Mouse (Mus musculus): Measurements from ENCODE around the gene Atp8b2. TPM values are rescaled to one million over a fixed set of nuclear protein-coding genes. Genes with fewer than 3 reads are reported as not detected.
A peak's percentile ranks its signal among the peaks of the same experiment; 100 is the strongest.

Gene Atp8b2
- polyA plus RNA-seq, 1 experiment = 30.6 TPM

- WGBS = 82% methylated on average over 8 of the region's 8 CpGs
- Histone ChIP-seq H3K4me1 (ENCODE audit: control insufficient read depth, insufficient read depth, low read length) (peaks cover 1% of the 10 kb centered on the region; the same call in 1 of the 2 replicates), H3K4me3 (replicated peaks; ENCODE audit: control insufficient read depth, low read depth, low read length) (no peak overlapping the region), H3K27ac (ENCODE audit: control insufficient read depth, insufficient read depth, low read depth, low read length, poor library complexity) (no peak overlapping the region)
- no peak for TF ChIP-seq POLR2A (IDR thresholded peaks at IDR 0.05; ENCODE audit: borderline replicate concordance, control insufficient read depth, low read depth, low read length)
- TF ChIP-seq CTCF (IDR thresholded peaks at IDR 0.05; ENCODE audit: control insufficient read depth, insufficient read depth, low read length) = no peak
These were observed 2.2 kb upstream of the Atp8b2 start for GRCm38 (mm10) chr3:89965557-89965956.

- TF ChIP-seq POLR2A (IDR thresholded peaks at IDR 0.05; ENCODE audit: borderline replicate concordance, control insufficient read depth, low read depth, low read length) = no peak
- peak; percentile 60 for TF ChIP-seq CTCF (IDR thresholded peaks at IDR 0.05; ENCODE audit: control insufficient read depth, insufficient read depth, low read length)
- no peak overlapping the region for H3K27ac ChIP-seq (ENCODE audit: control insufficient read depth, insufficient read depth, low read depth, low read length, poor library complexity)
- WGBS = 10% methylated on average over 22 of the region's 22 CpGs
- H3K4me1 ChIP-seq (ENCODE audit: control insufficient read depth, insufficient read depth, low read length) = peaks cover 1% of the 10 kb centered on the region; the same call in 1 of the 2 replicates
- H3K4me3 ChIP-seq (replicated peaks; ENCODE audit: control insufficient read depth, low read depth, low read length) = peak overlapping the region; percentile 73
These were observed 825 bp upstream of the Atp8b2 start for GRCm38 (mm10) chr3:89963926-89964739.

- Histone ChIP-seq H3K27ac (ENCODE audit: control insufficient read depth, insufficient read depth, low read depth, low read length, poor library complexity) (peak overlapping the region; percentile 33), H3K4me3 (replicated peaks; ENCODE audit: control insufficient read depth, low read depth, low read length) (peak overlapping the region; percentile 68), H3K4me1 (ENCODE audit: control insufficient read depth, insufficient read depth, low read length) (peaks cover 1% of the 10 kb centered on the region; the same call in 1 of the 2 replicates)
- TF ChIP-seq POLR2A (IDR thresholded peaks at IDR 0.05; ENCODE audit: borderline replicate concordance, control insufficient read depth, low read depth, low read length) = no peak
- no peak for TF ChIP-seq CTCF (IDR thresholded peaks at IDR 0.05; ENCODE audit: control insufficient read depth, insufficient read depth, low read length)
- 2% methylated on average over 30 of the region's 30 CpGs for WGBS
These were observed 522 bp downstream of the Atp8b2 start for GRCm38 (mm10) chr3:89962751-89963220.

- WGBS = 1% methylated on average over 14 of the region's 14 CpGs
- Histone ChIP-seq H3K4me1 (ENCODE audit: control insufficient read depth, insufficient read depth, low read length) (peaks cover 1% of the 10 kb centered on the region; the same call in 1 of the 2 replicates), H3K27ac (ENCODE audit: control insufficient read depth, insufficient read depth, low read depth, low read length, poor library complexity) (peak overlapping the region; percentile 33), H3K4me3 (replicated peaks; ENCODE audit: control insufficient read depth, low read depth, low read length) (peak overlapping the region; percentile 68)
- TF ChIP-seq CTCF (IDR thresholded peaks at IDR 0.05; ENCODE audit: control insufficient read depth, insufficient read depth, low read length) (no peak), POLR2A (IDR thresholded peaks at IDR 0.05; ENCODE audit: borderline replicate concordance, control insufficient read depth, low read depth, low read length) (no peak)
These were observed 1.1 kb downstream of the Atp8b2 start for GRCm38 (mm10) chr3:89962059-89962750.

GRCm38 (mm10) chr3:89961436-89961835 is 1.9 kb downstream of the Atp8b2 start:
- H3K4me3 ChIP-seq (replicated peaks; ENCODE audit: control insufficient read depth, low read depth, low read length) = peak overlapping the region; percentile 29
- 0% methylated on average over 4 of the region's 4 CpGs for WGBS
- peaks cover 1% of the 10 kb centered on the region; the same call in 1 of the 2 replicates for H3K4me1 ChIP-seq (ENCODE audit: control insufficient read depth, insufficient read depth, low read length)
- TF ChIP-seq CTCF (IDR thresholded peaks at IDR 0.05; ENCODE audit: control insufficient read depth, insufficient read depth, low read length) = no peak
- TF ChIP-seq POLR2A (IDR thresholded peaks at IDR 0.05; ENCODE audit: borderline replicate concordance, control insufficient read depth, low read depth, low read length) = no peak
- no peak overlapping the region for H3K27ac ChIP-seq (ENCODE audit: control insufficient read depth, insufficient read depth, low read depth, low read length, poor library complexity)

GRCm38 (mm10) chr3:89960469-89960868 is 2.8 kb downstream of the Atp8b2 start:
- 1% methylated on average over 30 of the region's 30 CpGs for WGBS
- Histone ChIP-seq H3K4me3 (replicated peaks; ENCODE audit: control insufficient read depth, low read depth, low read length) (peak overlapping the region; percentile 34), H3K4me1 (ENCODE audit: control insufficient read depth, insufficient read depth, low read length) (peaks cover 1% of the 10 kb centered on the region; the same call in 1 of the 2 replicates), H3K27ac (ENCODE audit: control insufficient read depth, insufficient read depth, low read depth, low read length, poor library complexity) (peak overlapping the region; percentile 7; the same call in 1 of the 2 replicates)
- TF ChIP-seq POLR2A (IDR thresholded peaks at IDR 0.05; ENCODE audit: borderline replicate concordance, control insufficient read depth, low read depth, low read length) (no peak), CTCF (IDR thresholded peaks at IDR 0.05; ENCODE audit: control insufficient read depth, insufficient read depth, low read length) (no peak)

- Histone ChIP-seq H3K4me3 (replicated peaks; ENCODE audit: control insufficient read depth, low read depth, low read length) (no peak overlapping the region), H3K27ac (ENCODE audit: control insufficient read depth, insufficient read depth, low read depth, low read length, poor library complexity) (no peak overlapping the region), H3K4me1 (ENCODE audit: control insufficient read depth, insufficient read depth, low read length) (peaks cover 1% of the 10 kb centered on the region; the same call in 1 of the 2 replicates)
- WGBS = 82% methylated on average over 4 of the region's 4 CpGs
- TF ChIP-seq CTCF (IDR thresholded peaks at IDR 0.05; ENCODE audit: control insufficient read depth, insufficient read depth, low read length) (no peak), POLR2A (IDR thresholded peaks at IDR 0.05; ENCODE audit: borderline replicate concordance, control insufficient read depth, low read depth, low read length) (no peak)
These were observed 3.9 kb downstream of the Atp8b2 start for GRCm38 (mm10) chr3:89959435-89959834.

GRCm38 (mm10) chr3:89957880-89958279 is 5.4 kb downstream of the Atp8b2 start:
- Histone ChIP-seq H3K27ac (ENCODE audit: control insufficient read depth, insufficient read depth, low read depth, low read length, poor library complexity) (no peak overlapping the region), H3K4me1 (ENCODE audit: control insufficient read depth, insufficient read depth, low read length) (peaks cover 1% of the 10 kb centered on the region; the same call in 1 of the 2 replicates), H3K4me3 (replicated peaks; ENCODE audit: control insufficient read depth, low read depth, low read length) (no peak overlapping the region)
- 87% methylated on average over 9 of the region's 9 CpGs for WGBS
- TF ChIP-seq CTCF (IDR thresholded peaks at IDR 0.05; ENCODE audit: control insufficient read depth, insufficient read depth, low read length) = no peak
